Mouse (Mus musculus) CH12.LX (cell line): ENCODE measurements around the gene Zfand6.

Source experiments
- CTCF ChIP-seq, 2 experiments: IDR thresholded peaks in 1 of 2; conservative IDR thresholded peaks in 1 of 2; 2 replicates each; pipeline ENCODE4 v1.5.1; 2011 to 2012; ENCODE audit warnings: low read depth in 2 of 2, low read length in 2 of 2, improper control_type of control experiment in 1 of 2, inconsistent platforms in 1 of 2, mild to moderate bottlenecking in 1 of 2, moderate library complexity in 1 of 2
- MXI1 ChIP-seq: IDR thresholded peaks from 2 replicates; pipeline ENCODE4 v1.6.1; 2011; ENCODE audit warnings: mild to moderate bottlenecking, low read depth, low read length, improper control_type of control experiment
- PAX5 ChIP-seq: IDR thresholded peaks from 2 replicates; pipeline ENCODE4 v1.6.1; 2012; ENCODE audit warnings: low read length, inconsistent platforms, mixed read lengths
- POLR2A ChIP-seq: IDR thresholded peaks from 2 replicates; pipeline ENCODE4 v1.6.1; 2011; ENCODE audit warnings: low read depth, mild to moderate bottlenecking, improper control_type of control experiment, low read length

GRCm38 (mm10) chr7:84686380-84686779, 3.4 kb downstream of the Zfand6 start:
- no peak for TF ChIP-seq PAX5
- TF ChIP-seq POLR2A, result no peak
- no peak for TF ChIP-seq CTCF (conservative IDR thresholded peaks at IDR 0.05 in 1 of 2, IDR thresholded peaks at IDR 0.05 in 1 of 2; ENCODE audit: low read depth in 2 of 2, low read length in 2 of 2)
- TF ChIP-seq MXI1, result no peak
